Mouse (Mus musculus) cerebellum, adult 2 months (tissue): ENCODE results near the gene Pik3ca. TPM values are rescaled to one million over a fixed set of nuclear protein-coding genes. Genes with fewer than 3 reads are reported as not detected.

Experiments
- DNase-seq, 2 experiments: peaks; one replicate each; pipeline ENCODE4 v3.0.0; 2021
- H3K27ac ChIP-seq: fragments of 200-500 bp; 2 replicates; pipeline ENCODE4 v1.5.1; 2012; ENCODE audit warnings: low read length, control low read depth, inconsistent platforms; ENCODE audit not compliant: insufficient read depth
- H3K27me3 ChIP-seq: fragments of 200-500 bp; 2 replicates; pipeline ENCODE4 v1.6.1; 2012; ENCODE audit warnings: inconsistent platforms, mild to moderate bottlenecking, low read length, moderate library complexity; ENCODE audit not compliant: control insufficient read depth, insufficient read depth
- H3K4me1 ChIP-seq: fragments of 200-500 bp; 2 replicates; pipeline ENCODE4 v1.6.1; 2011; ENCODE audit warnings: low read length; ENCODE audit not compliant: control insufficient read depth, insufficient read depth
- H3K4me3 ChIP-seq: fragments of 200-500 bp; replicated peaks from 2 replicates; pipeline ENCODE3; 2011; ENCODE audit warnings: mild to moderate bottlenecking, low read depth, low read length, control low read depth; ENCODE audit not compliant: insufficient read depth
- CTCF ChIP-seq: fragments of 200-500 bp; IDR thresholded peaks from 2 replicates; pipeline ENCODE4 v1.5.1; 2011; ENCODE audit warnings: low read depth, mild to moderate bottlenecking, control low read depth, low read length, moderate library complexity, borderline replicate concordance; ENCODE audit not compliant: insufficient read depth
- POLR2A ChIP-seq: fragments of 200-500 bp; IDR thresholded peaks from 2 replicates; pipeline ENCODE4 v1.6.1; 2011; ENCODE audit warnings: low read length, control low read depth, borderline replicate concordance; ENCODE audit not compliant: insufficient read depth
- WGBS: fragments of 180-500 bp; shearing (Covaris S2); methylation state at CpG from one replicate; pipeline ENCODE4 v1.1.7; 2018; 5-methylcytosine and 5-hydroxymethylcytosine counted together
- polyA plus RNA-seq: library from polyadenylated mRNA; depleted of rRNA; stranded (reverse); fragments of >200 nt; gene quantifications from 2 replicates; pipeline ENCODE4 v1.2.3, GENCODE M21; 2012

Gene Pik3ca
- polyA plus RNA-seq, 1 experiment: 29.7 TPM

DNA sequence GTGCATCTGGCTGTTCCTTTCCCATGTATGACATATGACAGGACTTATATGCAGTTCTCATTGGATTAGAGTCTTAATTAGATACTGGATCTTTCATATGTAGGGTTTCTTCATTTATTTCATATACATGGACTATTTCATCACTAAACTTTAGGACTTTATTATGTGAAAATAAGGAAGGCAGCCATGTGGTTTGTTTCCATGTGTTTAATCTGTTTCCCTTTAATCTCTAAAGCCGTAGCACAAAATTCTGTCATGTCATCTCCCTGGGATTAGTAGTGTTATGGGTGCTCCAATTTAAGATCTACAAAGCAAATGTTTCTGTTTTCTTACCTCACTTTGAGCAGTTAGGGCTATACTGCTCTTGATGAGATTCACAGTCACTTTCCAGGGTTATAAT is 8.2 kb downstream of the Pik3ca start:
- WGBS: 84% methylated on average over 1 of the region's 1 CpGs

DNA sequence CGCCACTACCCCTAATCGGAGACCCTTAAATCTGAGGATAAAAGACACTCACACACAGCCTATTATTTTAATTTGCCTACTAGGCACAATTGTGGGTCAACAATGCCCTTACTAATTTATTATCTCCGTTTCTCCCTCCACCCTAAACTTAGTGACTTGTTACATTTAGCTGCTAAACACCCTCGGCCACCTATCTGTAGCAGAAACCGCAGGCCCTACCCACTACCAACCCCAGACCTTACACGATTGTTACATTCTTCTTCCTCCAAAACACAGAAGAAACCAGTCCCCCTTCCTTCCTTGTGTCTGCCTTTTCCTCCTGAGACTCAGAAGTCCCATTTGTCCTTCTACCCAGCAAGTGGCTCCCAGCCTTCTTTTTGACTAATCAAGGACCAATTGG is 9.3 kb downstream of the Pik3ca start:
- no peak for TF ChIP-seq CTCF
- no peak for TF ChIP-seq POLR2A
- H3K4me1 ChIP-seq: peaks cover 12% of the 10 kb centered on the region; the same call in 1 of the 2 replicates
- no peaks in the 10 kb centered on the region for H3K27me3 ChIP-seq
- no peak overlapping the region for H3K4me3 ChIP-seq
- DNase-seq: no peak
- WGBS: 86% methylated on average over 6 of the region's 6 CpGs
- no peak overlapping the region for H3K27ac ChIP-seq

More for the DNA sequence above, 8.2 kb downstream of the Pik3ca start:
- Histone ChIP-seq H3K4me1 (peaks cover 12% of the 10 kb centered on the region; the same call in 1 of the 2 replicates), H3K27ac (no peak overlapping the region), H3K4me3 (no peak overlapping the region), H3K27me3 (no peaks in the 10 kb centered on the region)
- DNase-seq: no peak
- TF ChIP-seq POLR2A (no peak), CTCF (no peak)

DNA sequence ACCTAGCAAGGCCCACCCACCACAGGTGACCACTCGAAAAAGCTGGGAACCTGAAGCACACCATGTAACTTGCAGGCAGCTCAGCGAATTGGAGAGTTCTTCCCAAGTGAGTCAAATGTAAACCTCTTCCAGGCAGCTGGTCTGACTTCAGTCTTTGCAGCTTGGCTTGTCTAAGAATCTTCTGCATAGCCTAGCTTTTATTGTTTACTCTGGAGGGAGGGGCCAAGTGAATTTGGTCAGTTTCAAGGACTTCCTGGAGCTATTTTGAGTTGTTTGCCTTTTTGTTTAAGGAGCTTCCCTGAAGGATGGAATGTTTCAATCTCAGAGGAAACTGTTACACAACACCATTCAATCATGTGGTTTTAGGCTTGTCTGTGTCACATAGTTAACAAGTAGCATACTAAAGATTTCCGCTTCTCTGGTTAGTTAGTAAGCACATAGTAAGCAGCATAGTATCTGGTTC is 11.4 kb downstream of the Pik3ca start:
- Histone ChIP-seq H3K27ac (no peak overlapping the region), H3K27me3 (no peaks in the 10 kb centered on the region), H3K4me3 (no peak overlapping the region), H3K4me1 (peaks cover 14% of the 10 kb centered on the region; the same call in 1 of the 2 replicates)
- no peak for DNase-seq
- no peak for TF ChIP-seq POLR2A
- no peak for TF ChIP-seq CTCF
- WGBS: 95% methylated on average over 3 of the region's 3 CpGs

DNA sequence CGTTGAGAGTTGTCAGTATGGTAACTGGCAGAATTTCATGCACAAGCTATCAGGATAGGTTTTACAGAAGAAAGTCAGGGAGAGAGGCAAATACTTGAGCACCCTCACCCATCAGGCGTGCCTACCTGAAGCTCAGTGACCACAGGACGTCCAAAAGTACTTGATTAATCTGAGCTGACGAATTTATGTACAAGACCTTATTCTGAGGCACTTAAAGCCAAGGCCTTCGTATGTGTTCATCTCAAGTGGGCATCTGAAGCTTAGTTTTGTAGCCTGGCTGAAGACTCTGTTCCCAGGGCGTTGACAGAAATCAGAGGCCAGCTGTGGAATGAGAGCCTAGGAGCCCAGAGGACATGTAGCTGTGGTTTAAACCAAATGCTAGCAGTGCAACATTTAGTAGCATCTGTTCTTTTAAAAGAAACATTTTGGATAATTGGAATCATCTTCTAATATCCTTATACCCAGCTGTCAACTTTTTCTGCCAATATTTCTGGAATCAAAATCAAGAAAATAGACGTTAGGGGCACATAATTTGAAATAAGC is 15.1 kb downstream of the Pik3ca start:
- no peak for TF ChIP-seq POLR2A
- TF ChIP-seq CTCF: no peak
- Histone ChIP-seq H3K4me1 (peaks cover 23% of the 10 kb centered on the region), H3K27ac (no peak overlapping the region), H3K27me3 (no peaks in the 10 kb centered on the region), H3K4me3 (no peak overlapping the region)
- WGBS: 55% methylated on average over 7 of the region's 7 CpGs
- no peak for DNase-seq

DNA sequence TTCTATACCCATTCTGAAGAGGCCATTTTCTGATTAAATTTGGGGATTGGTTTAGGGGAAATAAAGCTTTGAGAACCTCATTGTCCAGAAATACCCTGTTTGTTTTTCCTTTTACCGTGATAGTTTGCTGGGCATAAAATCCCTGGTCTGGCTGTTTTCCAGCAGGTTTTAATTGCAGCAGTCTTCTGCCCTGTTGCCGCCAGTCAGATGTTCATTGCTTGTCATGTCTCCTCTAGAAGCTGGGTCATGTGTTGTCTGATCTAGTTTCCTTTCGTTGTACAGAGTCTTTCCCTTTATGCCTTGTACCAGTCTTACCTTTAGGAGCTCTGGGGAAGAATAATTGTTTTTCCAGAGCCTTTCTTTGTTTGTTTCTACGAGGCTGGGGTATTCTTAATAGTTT is 16.9 kb downstream of the Pik3ca start:
- 15% methylated on average over 4 of the region's 4 CpGs for WGBS
- Histone ChIP-seq H3K27me3 (no peaks in the 10 kb centered on the region), H3K4me1 (peaks cover 18% of the 10 kb centered on the region), H3K27ac (no peak overlapping the region), H3K4me3 (no peak overlapping the region)
- DNase-seq: peak in 1 of 2 experiments; percentile 33
- TF ChIP-seq CTCF (no peak), POLR2A (no peak)

DNA sequence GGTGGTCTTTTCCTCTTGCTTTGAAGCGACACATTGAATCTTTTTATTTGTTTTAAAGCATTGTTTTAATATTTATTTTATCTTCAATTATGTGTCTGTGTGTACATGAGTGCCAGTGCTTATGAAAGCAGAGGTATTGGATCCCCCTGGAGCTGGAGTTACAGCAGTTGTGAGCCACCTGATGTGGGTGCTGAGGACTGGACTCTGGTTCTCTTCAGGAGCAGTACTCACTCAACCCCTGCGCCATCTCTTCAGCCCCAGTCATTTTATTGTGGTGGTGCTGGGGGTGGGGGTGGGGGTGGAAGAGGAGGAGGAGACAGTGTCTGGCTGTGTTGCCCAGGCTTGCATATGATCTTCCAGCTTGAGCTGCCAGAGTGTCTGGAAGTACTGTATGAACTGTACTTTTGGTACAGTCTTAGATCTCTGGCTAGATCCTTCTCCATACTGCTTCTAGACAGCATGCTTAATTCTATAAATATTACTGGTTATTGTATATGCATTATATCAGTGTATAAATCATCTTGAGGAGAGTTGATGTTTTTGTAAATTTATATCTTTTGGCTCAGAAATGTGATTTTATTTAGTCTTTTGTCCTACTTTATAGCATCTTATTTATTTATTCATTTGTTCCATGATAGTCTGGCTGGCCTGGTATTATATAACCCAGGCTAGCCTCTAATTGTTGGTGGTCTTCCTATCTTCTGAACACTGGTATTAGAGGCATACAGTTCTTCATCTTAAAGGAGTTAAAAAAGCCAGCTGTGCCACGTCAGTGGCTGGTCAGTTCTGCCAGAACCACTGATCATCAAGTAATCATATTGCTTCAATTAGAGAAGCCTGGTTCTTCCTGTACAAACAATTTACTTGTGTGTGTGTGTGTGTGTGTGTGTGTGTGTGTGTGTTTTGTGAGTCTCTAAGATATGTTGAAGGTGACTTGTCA is 18.2 kb downstream of the Pik3ca start:
- H3K4me1 ChIP-seq: peaks cover 18% of the 10 kb centered on the region
- TF ChIP-seq CTCF (no peak), POLR2A (no peak)
- no peak for DNase-seq
- 72% methylated on average over 3 of the region's 3 CpGs for WGBS
- no peak overlapping the region for H3K4me3 ChIP-seq
- no peaks in the 10 kb centered on the region for H3K27me3 ChIP-seq
- no peak overlapping the region for H3K27ac ChIP-seq

DNA sequence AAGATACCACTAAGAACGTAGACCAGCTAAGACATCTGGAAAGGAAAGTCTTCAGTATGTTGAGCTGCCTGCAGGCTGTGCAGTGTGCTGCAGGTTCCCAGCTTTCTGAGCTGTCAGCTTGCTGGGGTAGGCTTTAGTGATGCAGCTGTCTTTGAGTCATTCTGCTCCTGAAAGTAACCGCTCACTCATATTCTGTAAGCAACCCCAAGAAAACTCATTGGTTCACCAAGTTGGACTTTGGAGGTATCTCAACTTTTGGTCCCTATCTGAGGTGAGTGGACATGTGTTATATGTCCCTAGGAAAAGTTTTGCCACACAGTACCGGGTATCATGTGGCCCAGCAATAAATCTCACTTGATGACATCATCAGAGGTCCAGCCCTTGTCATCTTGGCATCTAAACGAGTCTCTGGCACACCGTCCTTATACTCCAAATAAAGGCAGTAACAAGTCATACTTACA is 20.3 kb downstream of the Pik3ca start:
- no peak overlapping the region for H3K4me3 ChIP-seq
- peaks cover 24% of the 10 kb centered on the region for H3K4me1 ChIP-seq
- WGBS: 60% methylated on average over 5 of the region's 5 CpGs
- H3K27ac ChIP-seq: no peak overlapping the region
- no peaks in the 10 kb centered on the region for H3K27me3 ChIP-seq
- TF ChIP-seq CTCF: no peak
- no peak for TF ChIP-seq POLR2A
- no peak for DNase-seq
